Mouse (Mus musculus) liver, embryonic 16.5 days (tissue): ENCODE results near the gene Otulinl. TPM values are rescaled to one million over a fixed set of nuclear protein-coding genes. Genes with fewer than 3 reads are reported as not detected.

Source experiments
- ATAC-seq: fragments of 200-750 bp; cut with Nextera tagmentation; 2 replicates; pipeline ENCODE4 v1.8.0; 2017; ENCODE audit warnings: low read depth, mild to moderate bottlenecking, moderate number of reproducible peaks, moderate library complexity
- H3K27ac ChIP-seq: fragments of 300-500 bp; sonication (generic); 2 replicates; pipeline ENCODE4 v1.5.1; 2014; ENCODE audit warnings: mild to moderate bottlenecking, low read length
- H3K27me3 ChIP-seq: fragments of 300-500 bp; sonication (generic); 2 replicates; pipeline ENCODE4 v1.6.1; 2014; ENCODE audit warnings: low read depth, low read length, mixed read lengths; ENCODE audit not compliant: control insufficient read depth, insufficient read depth
- H3K36me3 ChIP-seq: fragments of 300-500 bp; sonication (generic); 2 replicates; pipeline ENCODE4 v1.6.1; 2014; ENCODE audit warnings: mild to moderate bottlenecking; ENCODE audit not compliant: control insufficient read depth, insufficient read depth
- H3K4me1 ChIP-seq: fragments of 300-500 bp; sonication (generic); 2 replicates; pipeline ENCODE4 v1.6.1; 2014; ENCODE audit warnings: low read depth, low read length, mixed read lengths; ENCODE audit not compliant: control insufficient read depth
- H3K4me2 ChIP-seq: fragments of 300-500 bp; sonication (generic); 2 replicates; pipeline ENCODE4 v1.6.1; 2014; ENCODE audit warnings: low read depth, low read length, mixed read lengths
- H3K4me3 ChIP-seq: fragments of 300-500 bp; sonication (generic); 2 replicates; pipeline ENCODE4 v1.5.1; 2014; ENCODE audit warnings: low read depth, mild to moderate bottlenecking, low read length
- H3K9ac ChIP-seq: fragments of 300-500 bp; sonication (generic); 2 replicates; pipeline ENCODE4 v1.6.1; 2014; ENCODE audit warnings: low read depth, low read length
- H3K9me3 ChIP-seq: fragments of 300-500 bp; sonication (generic); replicated peaks from 2 replicates; pipeline ENCODE4 v1.6.1; 2016; ENCODE audit warnings: low read length; ENCODE audit not compliant: control insufficient read depth
- WGBS: fragments of 180-500 bp; shearing (Covaris S2); extraction: QIAGEN DNeasy Blood & Tissue Kit; methylation state at CpG from one replicate; pipeline ENCODE4 v1.1.7; 2014; ENCODE audit not compliant: insufficient replicate concordance; 5-methylcytosine and 5-hydroxymethylcytosine counted together
- polyA plus RNA-seq: library from polyadenylated mRNA; unstranded; fragments of >200 nt; fragmentation: Nextera tagmentation; extraction: Ambion mirVana; gene quantifications from 2 replicates; pipeline ENCODE4 v1.2.1, GENCODE M21; 2015

Gene Otulinl
- polyA plus RNA-seq, 1 experiment from 2014 or later: 9.5 TPM

GRCm38 (mm10) chr15:27629800-27630600 is 51.4 kb downstream of the Otulinl start:
- WGBS: 1% methylated on average over 53 of the region's 53 CpGs
- 0 out of 2 replicates have a peak, but pooled peaks cover 3% of the 10 kb centered on the region for H3K36me3 ChIP-seq
- peak; percentile 44 for ATAC-seq
- peaks cover 36% of the 10 kb centered on the region for H3K4me1 ChIP-seq
- no peaks in the 10 kb centered on the region for H3K27me3 ChIP-seq
- no peaks in the 10 kb centered on the region for H3K9me3 ChIP-seq
- H3K9ac ChIP-seq: peak overlapping the region; percentile 88
- H3K4me2 ChIP-seq: peak overlapping the region; percentile 75
- peak overlapping the region; percentile 93 for H3K4me3 ChIP-seq
- peak overlapping the region; percentile 55; the same call in 1 of the 2 replicates for H3K27ac ChIP-seq

GRCm38 (mm10) chr15:27629046-27629445 is 52.3 kb downstream of the Otulinl start:
- H3K9ac ChIP-seq: no peak overlapping the region
- peak overlapping the region; percentile 75 for H3K4me2 ChIP-seq
- peaks cover 41% of the 10 kb centered on the region for H3K4me1 ChIP-seq
- no peaks in the 10 kb centered on the region for H3K9me3 ChIP-seq
- peak overlapping the region; percentile 93 for H3K4me3 ChIP-seq
- no peaks in the 10 kb centered on the region for H3K27me3 ChIP-seq
- 70% methylated on average over 4 of the region's 4 CpGs for WGBS
- no peak for ATAC-seq
- no peak overlapping the region for H3K27ac ChIP-seq
- 0 out of 2 replicates have a peak, but pooled peaks cover 3% of the 10 kb centered on the region for H3K36me3 ChIP-seq

GRCm38 (mm10) chr15:27627794-27628193 is 53.6 kb downstream of the Otulinl start:
- Histone ChIP-seq H3K27me3 (no peaks in the 10 kb centered on the region), H3K4me2 (no peak overlapping the region), H3K9me3 (no peaks in the 10 kb centered on the region), H3K36me3 (peaks cover 3% of the 10 kb centered on the region), H3K4me3 (no peak overlapping the region), H3K27ac (no peak overlapping the region), H3K9ac (no peak overlapping the region), H3K4me1 (peaks cover 41% of the 10 kb centered on the region)
- 55% methylated on average over 9 of the region's 9 CpGs for WGBS
- ATAC-seq: no peak

- Histone ChIP-seq H3K9me3 (no peaks in the 10 kb centered on the region), H3K9ac (peak overlapping the region; percentile 23; the same call in 1 of the 2 replicates), H3K4me3 (no peak overlapping the region), H3K4me2 (no peak overlapping the region), H3K36me3 (peaks cover 5% of the 10 kb centered on the region), H3K27me3 (no peaks in the 10 kb centered on the region), H3K4me1 (peaks cover 41% of the 10 kb centered on the region), H3K27ac (peak overlapping the region; percentile 51)
- ATAC-seq: no peak
- 61% methylated on average over 1 of the region's 1 CpGs for WGBS
Measured at GRCm38 (mm10) chr15:27626314-27626713, 55.1 kb downstream of the Otulinl start.

- Histone ChIP-seq H3K36me3 (peaks cover 5% of the 10 kb centered on the region), H3K9me3 (no peaks in the 10 kb centered on the region), H3K9ac (peak overlapping the region; percentile 23), H3K27me3 (no peaks in the 10 kb centered on the region), H3K27ac (peak overlapping the region; percentile 51), H3K4me3 (no peak overlapping the region), H3K4me2 (peak overlapping the region; percentile 21), H3K4me1 (peaks cover 39% of the 10 kb centered on the region)
- WGBS: 52% methylated on average over 10 of the region's 10 CpGs
- no peak for ATAC-seq
Measured at GRCm38 (mm10) chr15:27625890-27626255, 55.5 kb downstream of the Otulinl start.

- Histone ChIP-seq H3K36me3 (peaks cover 5% of the 10 kb centered on the region), H3K4me2 (peak overlapping the region; percentile 21; the same call in 1 of the 2 replicates), H3K27me3 (no peaks in the 10 kb centered on the region), H3K9me3 (no peaks in the 10 kb centered on the region), H3K9ac (peak overlapping the region; percentile 23), H3K4me3 (no peak overlapping the region), H3K4me1 (peaks cover 39% of the 10 kb centered on the region), H3K27ac (peak overlapping the region; percentile 51)
- 36% methylated on average over 13 of the region's 13 CpGs for WGBS
- no peak for ATAC-seq
Measured at GRCm38 (mm10) chr15:27625014-27625889, 56.1 kb downstream of the Otulinl start.

- Histone ChIP-seq H3K4me3 (no peak overlapping the region), H3K9ac (no peak overlapping the region), H3K27me3 (no peaks in the 10 kb centered on the region), H3K9me3 (no peaks in the 10 kb centered on the region), H3K27ac (no peak overlapping the region), H3K4me2 (no peak overlapping the region), H3K4me1 (peaks cover 38% of the 10 kb centered on the region), H3K36me3 (peaks cover 5% of the 10 kb centered on the region)
- ATAC-seq: no peak
- 77% methylated on average over 6 of the region's 6 CpGs for WGBS
Measured at GRCm38 (mm10) chr15:27623286-27623685, 58.1 kb downstream of the Otulinl start.

GRCm38 (mm10) chr15:27620475-27621185 is 60.7 kb downstream of the Otulinl start:
- H3K4me1 ChIP-seq: peaks cover 19% of the 10 kb centered on the region
- whole genome bisulfite sequencing: 69% methylated on average over 6 of the region's 6 CpGs
- peaks cover 6% of the 10 kb centered on the region for H3K36me3 ChIP-seq
- no peak overlapping the region for H3K4me3 ChIP-seq
- no peak overlapping the region for H3K27ac ChIP-seq
- H3K4me2 ChIP-seq: no peak overlapping the region
- no peak overlapping the region for H3K9ac ChIP-seq
- ATAC-seq: no peak
- H3K9me3 ChIP-seq: no peaks in the 10 kb centered on the region
- no peaks in the 10 kb centered on the region for H3K27me3 ChIP-seq
